Mouse (Mus musculus) brain, embryonic 14.5 days (tissue): ENCODE measurements at regions not wholly inside any gene's neighbourhood (a gene's known extent, or its start where the extent isn't known, plus 50 kb on each side); places are given as distances from the start of the nearest gene placed in this dataset.

Source experiments
- DNase-seq: peaks from one replicate; pipeline ENCODE4 v3.0.0-alpha.2; 2011; ENCODE audit warnings: low read depth
- CTCF ChIP-seq: fragments of 200-500 bp; IDR thresholded peaks from 2 replicates; pipeline ENCODE4 v1.5.1; 2012; ENCODE audit warnings: inconsistent platforms, mild to moderate bottlenecking, moderate library complexity, borderline replicate concordance; ENCODE audit not compliant: insufficient read depth, insufficient read length; ENCODE audit errors: extremely low read depth
- POLR2A ChIP-seq: fragments of 200-500 bp; IDR thresholded peaks from 2 replicates; pipeline ENCODE4 v1.6.1; 2012; ENCODE audit warnings: mild to moderate bottlenecking, inconsistent platforms, borderline replicate concordance; ENCODE audit not compliant: poor library complexity, insufficient read depth, insufficient read length, severe bottlenecking; ENCODE audit errors: extremely low read depth

DNA sequence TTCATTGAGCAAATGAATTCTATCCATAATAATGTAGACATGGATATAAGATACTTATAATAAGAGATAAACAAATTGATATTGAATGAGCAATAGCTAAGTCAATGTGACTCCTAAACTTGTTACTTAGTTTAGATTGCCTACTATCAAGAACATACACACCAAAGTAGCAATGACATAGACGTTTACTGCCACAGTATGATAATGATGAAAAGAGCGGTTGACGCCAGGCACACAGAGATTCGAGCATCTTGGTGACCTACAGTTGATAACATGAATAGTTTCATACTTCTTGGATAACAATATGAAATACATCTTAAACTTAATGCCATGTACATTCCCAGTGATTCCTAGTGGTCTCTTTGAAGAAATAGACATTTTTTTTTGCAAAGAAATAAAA is 55.9 kb upstream of the Tbc1d2b start:
- DNase-seq, result no peak
- no peak for TF ChIP-seq POLR2A
- no peak for TF ChIP-seq CTCF
